Mouse (Mus musculus) liver, embryonic 14.5 days (tissue): ENCODE results near the gene Agpat2. TPM values are rescaled to one million over a fixed set of nuclear protein-coding genes. Genes with fewer than 3 reads are reported as not detected.

Experiments used
- ATAC-seq: fragments of 200-750 bp; cut with Nextera tagmentation; 2 replicates; pipeline ENCODE4 v1.8.0; 2017; ENCODE audit warnings: moderate number of reproducible peaks, mild to moderate bottlenecking, moderate library complexity; ENCODE audit not compliant: insufficient read depth
- DNase-seq, 3 experiments: peaks; one replicate each; pipeline ENCODE4 v3.0.0-alpha.2; 2012 to 2013; ENCODE audit warnings: low read depth in 3 of 3, low spot score in 3 of 3
- H3K27ac ChIP-seq: fragments of 300-500 bp; sonication (generic); 2 replicates; pipeline ENCODE4 v1.5.1; 2014; ENCODE audit warnings: moderate library complexity, mild to moderate bottlenecking, control low read depth, inconsistent platforms
- H3K27me3 ChIP-seq: fragments of 300-500 bp; sonication (generic); 2 replicates; pipeline ENCODE4 v1.6.1; 2014; ENCODE audit warnings: mild to moderate bottlenecking, low read length, moderate library complexity; ENCODE audit not compliant: control insufficient read depth, insufficient read depth
- H3K36me3 ChIP-seq: fragments of 300-500 bp; sonication (generic); replicated peaks from 2 replicates; pipeline ENCODE4 v1.6.1; 2014; ENCODE audit warnings: low read depth; ENCODE audit not compliant: control insufficient read depth, insufficient read depth
- H3K4me1 ChIP-seq, 2 experiments: fragments of 200-500 bp in 1 of 2; fragments of 300-500 bp in 1 of 2; sonication (generic) in 1 of 2; replicated peaks; 2 replicates each; pipeline ENCODE4 v1.6.1; 2012 to 2014; ENCODE audit warnings: antibody characterized with exemption in 1 of 2, inconsistent platforms in 1 of 2, low read length in 1 of 2; ENCODE audit not compliant: control insufficient read depth in 2 of 2, insufficient read depth in 2 of 2
- H3K4me2 ChIP-seq: fragments of 300-500 bp; sonication (generic); 2 replicates; pipeline ENCODE4 v1.6.1; 2014; ENCODE audit warnings: low read depth, mild to moderate bottlenecking, control low read depth, moderate library complexity
- H3K4me3 ChIP-seq, 2 experiments: fragments of 200-500 bp in 1 of 2; fragments of 300-500 bp in 1 of 2; sonication (generic) in 1 of 2; 2 replicates each; pipeline ENCODE4 v1.5.1; 2012 to 2014; ENCODE audit warnings: low read depth in 2 of 2, low read length in 2 of 2, mild to moderate bottlenecking in 2 of 2, control low read depth in 1 of 2, inconsistent platforms in 1 of 2, moderate library complexity in 1 of 2; ENCODE audit not compliant: insufficient read depth in 1 of 2
- H3K9ac ChIP-seq: fragments of 300-500 bp; sonication (generic); replicated peaks from 2 replicates; pipeline ENCODE4 v1.6.1; 2014; ENCODE audit warnings: mild to moderate bottlenecking, control low read depth, moderate library complexity
- H3K9me3 ChIP-seq: fragments of 300-500 bp; sonication (generic); 2 replicates; pipeline ENCODE4 v1.6.1; 2016; ENCODE audit warnings: low read length, mixed read lengths; ENCODE audit not compliant: control insufficient read depth
- CTCF ChIP-seq: IDR thresholded peaks from 2 replicates; pipeline ENCODE4 v1.5.1; 2016; ENCODE audit warnings: antibody characterized with exemption, low read depth, control low read depth
- EP300 ChIP-seq: IDR thresholded peaks from 2 replicates; pipeline ENCODE4 v1.6.1; 2016; ENCODE audit warnings: antibody characterized with exemption, low read depth
- WGBS: fragments of 180-500 bp; shearing (Covaris S2); extraction: QIAGEN DNeasy Blood & Tissue Kit; methylation state at CpG from one replicate; pipeline ENCODE4 v1.1.7; 2014; ENCODE audit not compliant: insufficient replicate concordance; 5-methylcytosine and 5-hydroxymethylcytosine counted together
- polyA plus RNA-seq, 2 experiments: library from polyadenylated mRNA; depleted of rRNA in 1 of 2; stranded (reverse) in 1 of 2; unstranded in 1 of 2; fragments of >200 nt; fragmentation: Nextera tagmentation in 1 of 2; extraction: Ambion mirVana in 1 of 2; gene quantifications; 2 replicates each; pipeline versions ENCODE4 v1.2.1 to v1.2.3; 2012 to 2014

Gene Agpat2
- polyA plus RNA-seq, 2 experiments: 27.2 to 31.4 TPM

GRCm38 (mm10) chr2:26570034-26570433, 34.2 kb downstream of the Agpat2 start:
- Histone ChIP-seq H3K36me3 (no peaks in the 10 kb centered on the region), H3K4me2 (no peak overlapping the region), H3K4me3 (no peak overlapping the region), H3K27ac (no peak overlapping the region), H3K9ac (no peak overlapping the region), H3K4me1 (peaks cover 5 to 41% of the 10 kb centered on the region in 2 experiments), H3K27me3 (no peaks in the 10 kb centered on the region), H3K9me3 (no peaks in the 10 kb centered on the region)
- 16% methylated on average over 3 of the region's 3 CpGs for WGBS
- TF ChIP-seq EP300 (no peak), CTCF (peak; percentile 82)
- no peak for ATAC-seq
- no peak for DNase-seq

- no peak for TF ChIP-seq EP300
- peak; percentile 82 for TF ChIP-seq CTCF
- H3K9me3 ChIP-seq: no peaks in the 10 kb centered on the region
- H3K4me2 ChIP-seq: no peak overlapping the region
- H3K4me3 ChIP-seq: no peak overlapping the region
- no peaks in the 10 kb centered on the region for H3K36me3 ChIP-seq
- peaks cover 0 to 10% of the 10 kb centered on the region in 2 experiments; a peak in 2 of 4 replicates for H3K4me1 ChIP-seq
- ATAC-seq (peak; percentile 55; the same call in 1 of the 2 replicates), DNase-seq (no peak)
- no peaks in the 10 kb centered on the region for H3K27me3 ChIP-seq
- 9% methylated on average over 4 of the region's 4 CpGs for WGBS
- H3K27ac ChIP-seq: no peak overlapping the region
- no peak overlapping the region for H3K9ac ChIP-seq
Observed at GRCm38 (mm10) chr2:26566221-26566620, 38.0 kb downstream of the Agpat2 start.

- no peak overlapping the region for H3K4me2 ChIP-seq
- H3K9me3 ChIP-seq: no peaks in the 10 kb centered on the region
- no peaks in the 10 kb centered on the region for H3K27me3 ChIP-seq
- ATAC-seq: peak; percentile 45; the same call in 1 of the 2 replicates
- TF ChIP-seq EP300: no peak
- TF ChIP-seq CTCF: peak; percentile 84
- no peak overlapping the region for H3K4me3 ChIP-seq
- WGBS: 31% methylated on average over 6 of the region's 6 CpGs
- no peak for DNase-seq
- H3K9ac ChIP-seq: no peak overlapping the region
- H3K4me1 ChIP-seq: peaks cover 0 to 11% of the 10 kb centered on the region in 2 experiments; a peak in 2 of 4 replicates
- no peaks in the 10 kb centered on the region for H3K36me3 ChIP-seq
- H3K27ac ChIP-seq: no peak overlapping the region
Observed at GRCm38 (mm10) chr2:26561351-26562016, 42.7 kb downstream of the Agpat2 start.

GRCm38 (mm10) chr2:26560506-26560905, 43.7 kb downstream of the Agpat2 start:
- Histone ChIP-seq H3K4me1 (peaks cover 0 to 18% of the 10 kb centered on the region in 2 experiments; a peak in 2 of 4 replicates), H3K9ac (no peak overlapping the region), H3K9me3 (no peaks in the 10 kb centered on the region), H3K27me3 (no peaks in the 10 kb centered on the region), H3K27ac (no peak overlapping the region), H3K4me3 (no peak overlapping the region), H3K36me3 (no peaks in the 10 kb centered on the region), H3K4me2 (no peak overlapping the region)
- DNase-seq: no peak
- TF ChIP-seq EP300: no peak
- no peak for TF ChIP-seq CTCF
- no peak for ATAC-seq
- WGBS: 60% methylated on average over 5 of the region's 5 CpGs

- Histone ChIP-seq H3K9ac (no peak overlapping the region), H3K27me3 (no peaks in the 10 kb centered on the region), H3K4me3 (no peak overlapping the region), H3K9me3 (no peaks in the 10 kb centered on the region), H3K4me2 (no peak overlapping the region), H3K27ac (no peak overlapping the region), H3K36me3 (no peaks in the 10 kb centered on the region), H3K4me1 (peaks cover 0 to 22% of the 10 kb centered on the region in 2 experiments; a peak in 2 of 4 replicates)
- ATAC-seq: peak; percentile 33; the same call in 1 of the 2 replicates
- 42% methylated on average over 4 of the region's 4 CpGs for WGBS
- no peak for DNase-seq
- TF ChIP-seq EP300 (no peak), CTCF (no peak)
Observed at GRCm38 (mm10) chr2:26556535-26556993, 47.7 kb downstream of the Agpat2 start.
